Mouse (Mus musculus) hindbrain, embryonic 14.5 days (tissue): Measurements from ENCODE around the gene Mrtfa. TPM values are rescaled to one million over a fixed set of nuclear protein-coding genes. Genes with fewer than 3 reads are reported as not detected.

ENCODE experiments used
- ATAC-seq: fragments of 200-750 bp; cut with Nextera tagmentation; 2 replicates; pipeline ENCODE4 v1.8.0; 2017; ENCODE audit warnings: moderate number of reproducible peaks, mild to moderate bottlenecking, moderate TSS enrichment, moderate library complexity; ENCODE audit not compliant: low FRiP score
- DNase-seq: peaks from one replicate; pipeline ENCODE4 v3.0.0-alpha.2; 2015; ENCODE audit warnings: low spot score
- H3K27ac ChIP-seq: fragments of 300-500 bp; sonication (generic); 2 replicates; pipeline ENCODE4 v1.5.1; 2014; ENCODE audit warnings: mild to moderate bottlenecking, moderate library complexity
- H3K27me3 ChIP-seq: fragments of 300-500 bp; sonication (generic); 2 replicates; pipeline ENCODE4 v1.6.1; 2014; ENCODE audit warnings: mild to moderate bottlenecking, low read length, mixed read lengths; ENCODE audit not compliant: control insufficient read depth, insufficient read depth
- H3K36me3 ChIP-seq: fragments of 300-500 bp; sonication (generic); replicated peaks from 2 replicates; pipeline ENCODE4 v1.6.1; 2014; ENCODE audit not compliant: control insufficient read depth, insufficient read depth
- H3K4me1 ChIP-seq: fragments of 300-500 bp; sonication (generic); replicated peaks from 2 replicates; pipeline ENCODE4 v1.6.1; 2014; ENCODE audit warnings: antibody characterized with exemption, low read length, mixed read lengths; ENCODE audit not compliant: control insufficient read depth, insufficient read depth
- H3K4me2 ChIP-seq: fragments of 300-500 bp; sonication (generic); replicated peaks from 2 replicates; pipeline ENCODE4 v1.6.1; 2014; ENCODE audit warnings: mild to moderate bottlenecking, moderate library complexity
- H3K4me3 ChIP-seq: fragments of 300-500 bp; sonication (generic); replicated peaks from 2 replicates; pipeline ENCODE4 v1.5.1; 2014; ENCODE audit warnings: mild to moderate bottlenecking, low read length
- H3K9ac ChIP-seq: fragments of 300-500 bp; sonication (generic); 2 replicates; pipeline ENCODE4 v1.6.1; 2014
- H3K9me3 ChIP-seq: fragments of 300-500 bp; sonication (generic); 2 replicates; pipeline ENCODE4 v1.6.1; 2016; ENCODE audit warnings: low read length; ENCODE audit not compliant: control insufficient read depth
- WGBS: fragments of 180-500 bp; shearing (Covaris S2); extraction: QIAGEN DNeasy Blood & Tissue Kit; methylation state at CpG from one replicate; pipeline ENCODE4 v1.1.7; 2014; 5-methylcytosine and 5-hydroxymethylcytosine counted together
- polyA plus RNA-seq: library from polyadenylated mRNA; unstranded; fragments of >200 nt; fragmentation: Nextera tagmentation; extraction: Ambion mirVana; gene quantifications from 2 replicates; pipeline ENCODE4 v1.2.1, GENCODE M21; 2014

Mrtfa gene
- polyA plus RNA-seq, 1 experiment from 2014 or later, result 31.5 TPM

GRCm38 (mm10) chr15:81062616-81063015 lies 127.9 kb downstream of the Mrtfa start:
- H3K4me1 ChIP-seq, result peaks cover 11% of the 10 kb centered on the region; the same call in 1 of the 2 replicates
- H3K27me3 ChIP-seq, result no peaks in the 10 kb centered on the region
- no peak overlapping the region for H3K27ac ChIP-seq
- no peaks in the 10 kb centered on the region for H3K36me3 ChIP-seq
- 54% methylated on average over 8 of the region's 8 CpGs for WGBS
- no peak overlapping the region for H3K4me3 ChIP-seq
- DNase-seq (no peak), ATAC-seq (no peak)
- no peak overlapping the region for H3K9ac ChIP-seq
- H3K4me2 ChIP-seq, result no peak overlapping the region
- H3K9me3 ChIP-seq, result no peaks in the 10 kb centered on the region

GRCm38 (mm10) chr15:81062175-81062588 lies 128.4 kb downstream of the Mrtfa start:
- H3K9me3 ChIP-seq, result no peaks in the 10 kb centered on the region
- WGBS, result 27% methylated on average over 8 of the region's 8 CpGs
- no peak overlapping the region for H3K4me3 ChIP-seq
- no peak overlapping the region for H3K4me2 ChIP-seq
- no peaks in the 10 kb centered on the region for H3K27me3 ChIP-seq
- no peak overlapping the region for H3K9ac ChIP-seq
- H3K4me1 ChIP-seq, result peaks cover 11% of the 10 kb centered on the region; the same call in 1 of the 2 replicates
- DNase-seq (no peak), ATAC-seq (no peak)
- H3K27ac ChIP-seq, result no peak overlapping the region
- no peaks in the 10 kb centered on the region for H3K36me3 ChIP-seq

- DNase-seq (no peak), ATAC-seq (no peak)
- H3K4me2 ChIP-seq, result no peak overlapping the region
- H3K9me3 ChIP-seq, result no peaks in the 10 kb centered on the region
- no peak overlapping the region for H3K9ac ChIP-seq
- no peaks in the 10 kb centered on the region for H3K27me3 ChIP-seq
- no peak overlapping the region for H3K4me3 ChIP-seq
- H3K4me1 ChIP-seq, result peaks cover 11% of the 10 kb centered on the region; the same call in 1 of the 2 replicates
- 90% methylated on average over 2 of the region's 2 CpGs for WGBS
- no peak overlapping the region for H3K27ac ChIP-seq
- no peaks in the 10 kb centered on the region for H3K36me3 ChIP-seq
These were observed 129.6 kb downstream of the Mrtfa start for GRCm38 (mm10) chr15:81060975-81061374.

GRCm38 (mm10) chr15:81057736-81058135 lies 132.8 kb downstream of the Mrtfa start:
- H3K4me3 ChIP-seq, result no peak overlapping the region
- 93% methylated on average over 5 of the region's 5 CpGs for WGBS
- ATAC-seq (no peak), DNase-seq (no peak)
- no peak overlapping the region for H3K4me2 ChIP-seq
- no peaks in the 10 kb centered on the region for H3K27me3 ChIP-seq
- no peaks in the 10 kb centered on the region for H3K9me3 ChIP-seq
- peaks cover 7% of the 10 kb centered on the region; the same call in 1 of the 2 replicates for H3K4me1 ChIP-seq
- H3K27ac ChIP-seq, result no peak overlapping the region
- H3K9ac ChIP-seq, result no peak overlapping the region
- H3K36me3 ChIP-seq, result no peaks in the 10 kb centered on the region

GRCm38 (mm10) chr15:81055488-81055887 lies 135.1 kb downstream of the Mrtfa start:
- H3K36me3 ChIP-seq, result no peaks in the 10 kb centered on the region
- no peaks in the 10 kb centered on the region for H3K9me3 ChIP-seq
- no peak overlapping the region for H3K4me3 ChIP-seq
- H3K27ac ChIP-seq, result no peak overlapping the region
- H3K4me1 ChIP-seq, result no peaks in the 10 kb centered on the region
- no peaks in the 10 kb centered on the region for H3K27me3 ChIP-seq
- no peak overlapping the region for H3K4me2 ChIP-seq
- ATAC-seq, result no peak
- DNase-seq, result no peak
- WGBS, result 100% methylated on average over 2 of the region's 2 CpGs
- H3K9ac ChIP-seq, result no peak overlapping the region

- H3K4me1 ChIP-seq, result 0 out of 2 replicates have a peak, but pooled peaks cover 5% of the 10 kb centered on the region
- no peaks in the 10 kb centered on the region for H3K36me3 ChIP-seq
- WGBS, result 93% methylated on average over 5 of the region's 5 CpGs
- DNase-seq (no peak), ATAC-seq (no peak)
- no peaks in the 10 kb centered on the region for H3K9me3 ChIP-seq
- no peak overlapping the region for H3K27ac ChIP-seq
- H3K4me2 ChIP-seq, result no peak overlapping the region
- H3K4me3 ChIP-seq, result no peak overlapping the region
- H3K27me3 ChIP-seq, result no peaks in the 10 kb centered on the region
- H3K9ac ChIP-seq, result no peak overlapping the region
These were observed 138.1 kb downstream of the Mrtfa start for GRCm38 (mm10) chr15:81052491-81052890.

- no peaks in the 10 kb centered on the region for H3K9me3 ChIP-seq
- H3K4me3 ChIP-seq, result no peak overlapping the region
- no peaks in the 10 kb centered on the region for H3K36me3 ChIP-seq
These were observed 140.1 kb downstream of the Mrtfa start for GRCm38 (mm10) chr15:81050488-81050887.

GRCm38 (mm10) chr15:81049401-81050053 lies 141.0 kb downstream of the Mrtfa start:
- H3K4me2 ChIP-seq, result no peak overlapping the region
- H3K36me3 ChIP-seq, result no peaks in the 10 kb centered on the region
- H3K9me3 ChIP-seq, result no peaks in the 10 kb centered on the region
- H3K4me3 ChIP-seq, result no peak overlapping the region
- no peak overlapping the region for H3K9ac ChIP-seq
- H3K4me1 ChIP-seq, result 0 out of 2 replicates have a peak, but pooled peaks cover 5% of the 10 kb centered on the region
- no peak overlapping the region for H3K27ac ChIP-seq
- ATAC-seq (no peak), DNase-seq (no peak)
- WGBS, result 79% methylated on average over 6 of the region's 6 CpGs
- H3K27me3 ChIP-seq, result no peaks in the 10 kb centered on the region

More at GRCm38 (mm10) chr15:81050488-81050887, 140.1 kb downstream of the Mrtfa start:
- DNase-seq (no peak), ATAC-seq (no peak)
- H3K4me2 ChIP-seq, result no peak overlapping the region
- no peak overlapping the region for H3K27ac ChIP-seq
- no peaks in the 10 kb centered on the region for H3K27me3 ChIP-seq
- H3K9ac ChIP-seq, result no peak overlapping the region
- WGBS, result 73% methylated on average over 3 of the region's 3 CpGs
- H3K4me1 ChIP-seq, result 0 out of 2 replicates have a peak, but pooled peaks cover 5% of the 10 kb centered on the region

- Histone ChIP-seq H3K9ac (no peak overlapping the region), H3K4me1 (0 out of 2 replicates have a peak, but pooled peaks cover 5% of the 10 kb centered on the region), H3K9me3 (no peaks in the 10 kb centered on the region), H3K27ac (no peak overlapping the region), H3K4me3 (no peak overlapping the region), H3K27me3 (no peaks in the 10 kb centered on the region), H3K36me3 (0 out of 2 replicates have a peak, but pooled peaks cover 8% of the 10 kb centered on the region), H3K4me2 (no peak overlapping the region)
- DNase-seq, result no peak
- 56% methylated on average over 10 of the region's 10 CpGs for WGBS
- ATAC-seq, result no peak
These were observed 143.1 kb downstream of the Mrtfa start for GRCm38 (mm10) chr15:81047497-81047896.
